Mouse (Mus musculus) spleen, postnatal 10 days (tissue): ENCODE data around the gene Kng2.
"Not testable (repeated sequence)": the region's sequence is repeated elsewhere in the genome, so short reads cannot be mapped to it uniquely, and the experiment has no call there.

Experiments used
- DNase-seq, 2 experiments: peaks; one replicate each; pipeline ENCODE4 v3.0.0; 2021 to 2022; ENCODE audit warnings: low spot score in 2 of 2

The Kng2 gene

DNA sequence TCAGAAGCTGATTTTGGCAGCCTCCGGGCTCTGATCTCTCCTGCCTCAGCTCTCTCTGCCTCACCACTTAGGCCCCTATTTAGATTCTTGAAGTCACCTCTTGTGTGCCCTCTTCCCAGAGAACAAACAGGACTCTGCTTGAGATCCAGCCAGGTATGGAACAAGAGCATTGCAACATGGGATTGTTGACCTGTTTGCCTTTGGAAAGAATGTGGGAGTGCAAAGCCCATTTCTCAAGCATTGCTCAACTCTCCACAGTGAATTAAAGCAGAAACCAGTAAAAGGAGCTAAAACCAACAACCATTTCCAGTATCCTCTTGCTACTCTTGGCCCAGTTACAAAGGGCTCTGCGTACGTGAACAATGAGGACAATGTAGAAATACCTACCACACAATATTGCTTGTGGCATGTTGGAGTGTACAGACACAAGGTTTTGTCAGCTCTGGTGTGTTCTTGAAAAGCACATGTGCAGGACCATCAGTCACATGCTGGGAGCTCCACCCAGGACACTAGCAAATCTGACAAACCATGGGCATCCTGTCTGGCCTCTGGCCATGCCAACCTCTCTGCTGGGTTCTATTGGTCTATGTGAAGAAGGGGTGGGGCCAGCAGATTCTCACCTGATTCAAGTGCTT is at the start of gene Kng2:
Kng2 (minus strand) TSS at position 517 of the 635 bp plus-strand sequence.
- DNase-seq, result not testable (repeated sequence)

DNA sequence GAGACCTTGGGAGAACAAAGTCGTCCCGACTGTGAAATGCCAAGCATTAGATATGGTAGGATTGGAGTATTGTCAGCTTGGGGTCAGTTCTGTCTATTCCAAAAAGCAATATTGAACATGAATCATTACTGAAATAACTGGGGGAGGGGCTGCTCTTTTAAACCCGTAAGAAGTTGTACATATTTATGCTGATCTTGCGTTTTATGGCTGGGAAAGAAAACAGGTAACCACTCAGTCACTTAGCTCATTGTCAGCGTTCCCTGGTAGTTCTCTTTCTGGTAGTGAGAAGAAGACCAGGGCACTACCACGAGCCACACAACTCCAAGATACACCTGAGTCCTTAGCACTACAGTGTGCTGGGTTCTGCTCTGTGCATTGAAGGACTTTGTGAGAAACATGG is 48.2 kb upstream of the Kng2 start:
- not testable (repeated sequence) for DNase-seq

DNA sequence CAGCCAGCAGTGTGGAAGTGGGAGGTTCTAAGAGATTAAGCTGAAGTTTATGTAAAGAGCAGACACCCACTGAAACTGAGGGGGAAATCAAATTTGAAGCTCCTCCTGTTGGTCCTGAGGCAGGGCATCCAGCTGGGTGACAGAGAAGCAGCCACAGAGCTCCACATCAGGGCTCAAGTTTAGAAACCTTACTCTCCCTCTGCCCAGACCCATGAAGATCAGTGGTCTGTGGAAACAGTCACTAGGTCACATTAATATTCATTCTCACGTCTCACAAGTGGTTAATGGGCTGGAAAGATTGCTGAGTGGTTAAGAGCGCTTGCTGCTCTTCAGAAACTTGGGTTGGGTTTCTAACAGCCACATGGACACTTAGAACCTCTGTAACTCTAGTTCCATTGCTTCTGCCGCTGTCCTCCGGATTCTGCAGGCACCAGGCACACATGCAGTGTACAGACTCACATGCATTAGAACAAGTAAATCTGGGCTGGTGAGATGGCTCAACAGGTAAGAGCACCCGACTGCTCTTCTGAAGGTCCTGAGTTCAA is 31.6 kb upstream of the Kng2 start:
- not testable (repeated sequence) for DNase-seq

DNA sequence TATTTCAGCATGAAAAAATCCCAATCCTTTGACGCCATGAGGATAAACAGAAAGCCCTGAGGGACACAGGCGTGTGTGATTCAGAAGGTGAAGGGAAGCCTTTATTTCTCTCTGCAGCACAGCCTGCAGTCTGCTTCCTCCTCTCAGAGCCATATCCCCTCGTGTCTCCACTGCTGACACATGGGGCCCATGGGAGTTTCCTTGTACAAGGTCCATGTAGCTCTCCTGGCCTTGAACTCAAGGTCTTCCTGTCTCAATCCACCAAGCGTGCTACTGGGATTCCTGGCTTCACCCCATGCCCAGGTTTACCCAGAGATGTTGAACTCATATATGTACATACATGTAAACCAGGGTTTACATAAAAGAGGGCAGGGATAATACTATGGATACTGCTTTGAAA is 30.3 kb upstream of the Kng2 start:
- DNase-seq, result not testable (repeated sequence)

DNA sequence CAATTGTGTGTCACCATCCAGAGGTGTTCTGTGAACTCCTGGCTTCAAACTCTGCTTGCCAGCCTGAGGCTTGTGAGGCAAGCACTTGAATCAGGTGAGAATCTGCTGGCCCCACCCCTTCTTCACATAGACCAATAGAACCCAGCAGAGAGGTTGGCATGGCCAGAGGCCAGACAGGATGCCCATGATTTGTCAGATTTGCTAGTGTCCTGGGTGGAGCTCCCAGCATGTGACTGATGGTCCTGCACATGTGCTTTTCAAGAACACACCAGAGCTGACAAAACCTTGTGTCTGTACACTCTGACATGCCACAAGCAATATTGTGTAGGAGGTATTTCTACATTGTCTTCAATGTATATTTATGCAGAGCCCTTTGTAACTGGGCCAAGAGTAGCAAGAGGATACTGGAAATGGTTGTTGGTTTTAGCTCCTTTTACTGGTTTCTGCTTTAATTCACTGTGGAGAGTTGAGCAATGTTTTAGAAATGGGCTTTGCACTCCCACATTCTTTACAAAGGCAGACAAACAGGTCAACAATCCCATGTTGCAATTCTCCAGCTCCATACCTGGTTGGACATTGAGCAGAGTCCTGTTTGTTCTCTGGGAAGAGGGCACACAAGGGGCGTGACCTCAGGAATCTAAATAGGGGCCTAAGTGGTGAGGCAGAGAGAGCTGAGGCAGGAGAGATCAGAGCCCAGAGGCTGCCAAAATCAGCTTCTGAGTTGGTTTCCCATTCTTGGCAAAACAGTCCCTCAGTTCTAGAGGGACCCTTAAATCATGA is 28.6 kb upstream of the Kng2 start, which contains the start of gene Kng1:
Kng1 (plus strand) TSS at position 198 of the 780 bp plus-strand sequence.
- DNase-seq, result not testable (repeated sequence)

DNA sequence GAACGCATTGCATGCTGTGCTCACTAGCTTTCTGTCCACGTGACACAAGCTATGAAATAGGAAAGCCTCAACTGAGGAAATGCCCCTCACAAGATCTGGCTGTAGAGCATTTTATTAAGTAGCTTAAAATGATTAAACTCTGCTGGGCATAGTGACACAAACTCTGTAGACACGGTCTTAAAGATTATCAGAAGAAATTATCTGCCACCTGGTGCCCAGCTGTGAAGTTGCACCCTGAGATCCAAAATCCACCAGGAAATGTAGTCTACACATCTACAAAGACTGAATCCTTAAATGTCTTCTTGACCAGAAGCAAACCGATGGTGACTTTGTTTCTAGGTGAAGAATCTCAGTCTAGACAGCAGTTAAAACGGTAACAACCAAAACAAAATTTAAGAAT is 17.0 kb upstream of the Kng2 start:
- no peak for DNase-seq

DNA sequence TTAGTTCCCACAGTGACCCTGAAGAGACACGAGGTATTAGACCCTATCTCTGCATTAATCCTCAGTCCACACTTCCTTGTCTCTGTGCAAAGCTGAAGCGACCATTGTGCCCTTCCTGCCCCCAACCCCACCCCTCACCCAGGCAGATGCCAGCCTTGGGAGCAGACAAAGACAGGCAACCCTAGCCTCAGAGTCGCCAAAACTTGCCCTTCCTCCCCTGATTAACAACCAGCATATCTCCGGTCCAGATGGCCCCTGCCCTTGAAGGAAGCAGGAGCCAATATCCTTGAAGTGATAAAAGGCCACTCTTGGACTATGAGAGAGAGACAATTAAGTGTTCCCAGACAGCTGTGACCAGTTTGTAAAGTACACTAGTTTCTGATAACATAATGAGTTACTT is 11.6 kb upstream of the Kng2 start:
- DNase-seq, result no peak

DNA sequence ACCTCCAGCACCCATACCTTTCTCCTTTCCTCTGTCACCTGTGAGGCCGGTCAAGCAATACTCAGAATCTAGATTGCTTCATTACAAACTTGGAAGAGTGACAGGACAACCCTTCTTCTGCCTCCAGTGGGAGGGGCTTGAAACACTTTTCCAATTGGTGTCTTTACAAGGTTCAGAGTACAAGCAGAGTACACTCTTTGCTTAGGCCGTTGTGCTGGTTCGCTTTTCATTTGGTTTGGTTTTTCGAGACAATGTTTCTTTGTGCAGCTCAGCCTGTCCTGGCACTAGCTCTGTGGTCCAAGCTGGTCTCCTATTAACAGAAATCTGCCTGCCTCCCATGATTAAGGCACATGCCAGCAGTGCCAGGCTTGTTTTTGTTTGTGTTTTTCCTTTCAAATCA is 10.0 kb upstream of the Kng2 start:
- DNase-seq, result no peak

DNA sequence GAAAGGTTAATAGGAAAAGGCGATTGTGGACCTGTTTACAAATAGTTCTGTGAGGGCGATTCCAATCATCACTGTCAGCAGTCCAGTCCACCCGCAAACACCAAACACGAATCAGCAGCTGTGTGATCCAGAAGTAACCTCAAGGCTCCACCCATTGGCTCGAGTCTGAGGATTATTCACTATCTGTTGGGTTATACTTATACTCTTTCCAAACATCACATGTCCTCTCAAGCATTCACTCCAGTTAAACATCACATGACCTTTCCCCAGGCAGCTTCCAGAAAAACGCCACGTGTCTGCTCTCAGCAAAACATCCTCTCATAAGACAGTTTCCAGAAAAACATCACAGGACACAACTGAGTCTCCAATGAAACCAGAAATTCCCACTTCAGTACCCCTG is 8.5 kb upstream of the Kng2 start:
- no peak for DNase-seq

DNA sequence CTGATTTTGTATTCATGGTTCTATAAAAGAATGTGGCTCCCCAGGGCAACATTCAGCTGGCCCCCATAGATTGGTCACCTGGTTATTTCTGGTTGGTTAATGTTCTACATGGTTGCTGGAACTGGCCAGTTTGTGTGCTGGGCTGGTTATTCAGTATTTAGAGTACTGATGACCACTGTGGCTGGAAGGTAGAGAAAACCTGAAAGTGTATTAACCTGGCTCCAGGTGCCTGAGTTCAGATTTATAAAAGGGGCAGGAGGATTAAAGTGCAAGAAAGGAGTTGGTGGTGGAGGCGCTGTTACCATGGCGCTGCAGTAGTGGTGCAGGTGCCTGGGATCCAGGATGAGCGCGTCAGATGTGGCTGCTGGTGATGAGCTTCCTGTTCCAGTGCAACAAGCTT is 4.4 kb upstream of the Kng2 start:
- no peak for DNase-seq

DNA sequence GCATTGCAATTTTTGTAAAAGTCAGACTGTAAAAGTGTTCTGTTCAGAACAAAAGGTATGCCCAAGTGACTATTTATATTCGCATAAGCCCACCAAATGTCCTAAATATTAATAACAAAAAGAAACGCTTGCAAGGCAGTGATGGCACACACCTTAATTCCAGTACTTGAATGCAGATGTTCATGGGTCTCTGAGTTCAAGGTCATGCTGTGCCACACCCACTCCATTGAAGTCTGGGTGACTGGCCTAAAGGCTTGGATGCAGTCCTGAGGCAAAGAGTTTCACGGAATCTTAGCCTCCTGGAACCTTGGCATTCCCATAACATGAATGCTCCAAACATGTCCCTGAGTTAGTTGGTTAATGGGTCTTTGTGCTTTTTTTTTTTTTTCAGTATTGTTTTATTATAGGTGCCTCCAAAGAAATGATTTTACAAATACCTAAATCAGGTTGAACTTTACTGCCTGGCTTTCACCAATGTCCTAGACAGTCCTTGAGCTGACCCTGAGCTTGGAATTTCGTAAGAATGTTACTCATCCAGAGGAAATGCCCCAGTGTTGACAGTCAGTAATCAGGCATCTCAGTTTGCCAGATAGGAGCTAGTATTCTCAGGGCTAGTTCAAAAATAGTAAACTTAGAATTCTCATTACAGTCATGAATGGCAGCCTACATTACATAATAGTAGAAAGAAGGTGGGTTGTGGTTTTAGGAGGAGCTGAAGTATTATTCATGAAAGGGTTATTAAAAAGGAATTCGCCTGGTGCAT is 1.6 kb upstream of the Kng2 start:
- DNase-seq, result no peak

DNA sequence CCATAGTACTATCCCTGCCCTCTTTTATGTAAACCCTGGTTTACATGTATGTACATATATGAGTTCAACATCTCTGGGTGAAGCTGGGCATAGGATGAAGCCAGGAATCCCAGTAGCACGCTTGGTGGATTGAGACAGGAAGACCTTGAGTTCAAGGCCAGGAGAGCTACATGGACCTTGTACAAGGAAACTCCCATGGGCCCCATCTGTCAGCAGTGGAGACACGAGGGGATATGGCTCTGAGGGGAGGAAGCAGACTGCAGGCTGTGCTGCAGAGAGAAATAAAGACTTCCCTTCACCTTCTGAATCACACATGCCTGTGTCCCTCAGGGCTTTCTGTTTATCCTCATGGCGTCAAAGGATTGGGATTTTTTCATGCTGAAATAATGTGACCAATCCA is 1.9 kb downstream of the Kng2 start:
- DNase-seq, result not testable (repeated sequence)

DNA sequence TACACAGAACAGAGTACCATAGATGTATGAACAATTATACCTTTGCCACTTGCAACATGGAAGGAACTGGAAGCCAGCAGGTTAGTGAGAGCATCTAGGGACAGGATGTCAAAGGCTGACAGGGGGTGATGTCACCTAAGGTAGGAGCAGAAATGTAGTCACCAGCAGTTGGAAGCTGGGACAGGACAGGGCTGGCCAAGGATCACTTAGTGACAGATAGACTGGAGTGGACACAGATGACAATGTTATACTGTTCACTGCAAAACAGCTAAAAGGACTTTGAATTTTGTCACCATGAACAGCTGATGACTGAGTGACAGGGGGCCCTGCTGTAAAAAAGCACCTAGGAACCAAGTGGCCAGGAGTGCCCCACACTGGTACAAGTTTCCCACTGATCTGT is 2.7 kb downstream of the Kng2 start:
- no peak for DNase-seq

DNA sequence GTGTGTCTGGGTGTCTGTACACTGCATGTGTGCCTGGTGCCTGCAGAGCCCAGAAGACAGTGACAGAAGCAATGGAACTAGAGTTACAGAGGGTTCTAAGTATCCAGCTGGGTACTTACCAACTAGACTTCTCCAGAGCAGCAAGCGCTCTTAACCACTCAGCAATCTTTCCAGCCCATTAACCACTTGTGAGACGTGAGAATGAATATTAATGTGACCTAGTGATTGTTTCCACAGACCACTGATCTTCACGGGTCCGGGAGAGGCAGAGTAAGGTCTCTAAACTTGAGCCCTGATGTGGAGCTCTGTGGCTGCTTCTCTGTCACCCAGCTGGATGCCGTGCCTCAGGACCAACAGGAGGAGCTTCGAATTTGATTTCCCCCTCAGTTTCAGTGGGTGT is 4.2 kb downstream of the Kng2 start:
- no peak for DNase-seq

DNA sequence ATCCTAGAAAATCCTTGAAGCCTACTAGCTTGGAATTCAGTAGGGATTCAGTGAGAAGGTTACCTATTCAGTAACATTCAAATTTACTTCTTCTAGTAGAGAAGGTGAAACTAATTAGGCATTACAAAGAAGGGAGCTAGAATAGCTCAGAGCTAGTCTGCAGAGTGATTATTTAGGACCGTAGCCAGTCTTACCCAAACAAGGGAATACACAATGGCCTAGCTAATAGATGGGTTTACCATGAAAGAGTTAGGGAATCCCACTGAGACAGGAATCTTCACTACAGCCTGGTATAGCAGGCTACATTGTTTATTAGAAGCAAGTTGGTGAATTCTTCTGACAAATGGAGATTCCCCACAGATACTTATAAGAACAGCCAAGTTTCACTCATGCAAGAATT is 8.7 kb downstream of the Kng2 start:
- not testable (repeated sequence) for DNase-seq

DNA sequence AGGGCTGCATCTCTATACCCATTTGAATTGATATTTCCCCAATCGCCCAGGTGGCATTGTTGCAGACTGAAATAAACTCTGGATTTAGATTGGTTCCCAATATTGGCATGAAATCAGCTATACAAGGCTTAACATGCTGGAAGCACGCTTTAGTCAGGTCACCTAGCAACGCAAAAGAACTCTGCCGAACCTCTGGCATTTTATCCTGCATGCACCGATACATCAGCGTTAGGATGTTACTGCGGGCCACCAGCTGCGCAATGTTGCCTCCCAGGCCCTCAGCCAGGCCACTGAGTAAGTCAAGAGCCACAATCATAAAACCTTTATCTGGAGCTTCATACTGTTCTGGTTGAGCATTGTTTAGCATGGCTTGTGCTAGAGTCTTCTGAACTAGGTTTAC is 14.6 kb downstream of the Kng2 start:
- DNase-seq, result not testable (repeated sequence)

DNA sequence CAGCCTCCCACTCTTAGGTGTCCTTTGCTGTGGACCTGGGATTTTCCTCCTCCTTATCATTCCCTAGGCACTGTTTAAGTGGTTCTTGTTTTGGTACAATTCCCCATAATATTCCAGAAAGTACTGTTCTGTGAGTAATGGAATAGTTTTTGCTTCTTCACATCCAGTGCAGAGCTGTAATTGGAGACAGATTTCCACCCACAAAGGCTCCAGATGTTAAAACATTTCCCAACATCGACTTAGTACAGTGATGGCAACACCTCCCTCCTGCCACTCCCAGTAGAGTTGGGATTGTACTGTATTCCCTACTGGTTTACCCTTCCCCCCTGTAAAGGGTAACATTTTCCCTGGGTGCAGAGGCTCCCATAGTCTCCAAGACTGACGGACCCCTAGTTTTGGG is 15.5 kb downstream of the Kng2 start:
- DNase-seq, result not testable (repeated sequence)

DNA sequence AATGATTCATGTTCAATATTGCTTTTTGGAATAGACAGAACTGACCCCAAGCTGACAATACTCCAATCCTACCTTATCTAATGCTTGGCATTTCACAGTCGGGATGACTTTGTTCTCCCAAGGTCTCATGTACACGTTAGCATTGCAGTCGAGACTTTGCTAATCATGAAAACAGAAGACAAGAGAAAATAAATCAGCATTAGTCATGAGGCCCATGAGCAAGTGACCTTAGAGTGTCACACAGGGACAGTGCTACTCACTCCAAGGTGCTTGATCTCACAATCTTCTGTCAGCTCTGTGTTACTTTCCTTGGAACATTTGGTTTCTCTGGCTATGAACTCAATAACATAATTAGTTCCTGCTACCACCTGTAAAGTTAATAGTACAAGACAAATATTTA is 32.3 kb downstream of the Kng2 start:
- not testable (repeated sequence) for DNase-seq

DNA sequence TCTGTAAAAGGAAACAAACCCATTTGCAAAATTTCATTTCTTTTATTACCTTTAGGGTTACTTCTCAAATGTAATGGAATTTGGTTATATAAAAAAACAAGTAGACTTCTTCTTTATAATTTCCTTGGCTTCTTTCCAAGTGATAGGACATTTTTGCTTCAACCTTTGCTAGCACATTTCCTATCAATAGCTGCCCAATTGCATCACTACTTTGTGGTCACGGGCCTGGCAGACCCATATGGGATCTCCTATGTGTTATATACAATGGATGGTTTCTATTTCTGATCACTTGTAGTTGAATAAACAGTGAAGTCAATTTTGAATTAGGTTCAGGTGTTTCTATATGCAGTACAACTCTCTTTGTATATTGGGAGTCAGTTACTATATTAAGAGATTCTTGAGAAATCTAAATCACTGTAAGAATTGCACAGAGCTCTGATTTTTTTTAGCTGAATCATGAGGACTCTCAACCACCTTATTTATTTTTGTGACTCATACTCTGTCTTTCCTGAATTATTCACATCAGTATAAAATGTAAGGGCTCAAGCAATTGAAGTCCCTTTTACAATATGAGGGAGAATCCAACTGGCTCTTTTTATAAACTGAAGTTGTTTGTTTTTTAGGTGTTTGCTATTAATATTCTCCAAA is 61.8 kb downstream of the Kng2 start:
- no peak for DNase-seq

DNA sequence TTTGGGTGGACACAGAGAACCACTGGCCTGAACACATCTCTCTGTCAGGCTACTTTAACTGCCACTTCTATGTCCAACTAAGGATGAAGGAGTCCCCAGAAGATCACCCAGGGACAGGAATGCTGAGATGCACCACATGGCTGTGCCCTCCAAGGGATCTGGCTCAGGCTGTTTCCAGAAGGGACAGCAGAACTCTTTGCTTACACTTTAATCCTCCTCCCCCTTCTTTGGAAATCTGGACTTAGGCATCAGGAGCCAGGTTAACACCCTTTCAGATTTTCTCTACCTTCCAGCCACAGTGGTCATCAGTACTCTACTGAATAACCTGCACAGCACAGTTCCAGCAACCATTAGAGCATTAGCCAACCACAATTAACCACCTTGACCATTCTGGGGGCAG is 66.0 kb downstream of the Kng2 start:
- no peak for DNase-seq

DNA sequence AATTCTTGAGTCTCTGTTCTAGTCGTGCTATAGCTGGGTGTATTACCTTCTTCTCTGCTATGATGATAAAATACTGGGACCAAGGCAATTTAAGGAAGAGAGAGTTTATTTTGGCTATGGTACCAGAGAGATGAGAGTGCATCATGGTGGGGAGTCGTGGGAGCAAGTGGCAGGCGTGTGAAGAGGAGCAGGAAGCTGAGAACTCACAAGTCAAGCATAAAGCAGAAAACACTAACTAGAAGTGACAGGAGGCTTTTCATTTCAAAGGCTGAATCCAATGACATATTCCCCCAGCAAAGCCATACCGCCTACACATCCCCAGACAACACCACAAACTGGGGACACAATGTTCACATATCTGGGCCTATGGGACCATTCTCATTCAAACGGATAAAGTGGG is 67.0 kb downstream of the Kng2 start:
- no peak for DNase-seq

DNA sequence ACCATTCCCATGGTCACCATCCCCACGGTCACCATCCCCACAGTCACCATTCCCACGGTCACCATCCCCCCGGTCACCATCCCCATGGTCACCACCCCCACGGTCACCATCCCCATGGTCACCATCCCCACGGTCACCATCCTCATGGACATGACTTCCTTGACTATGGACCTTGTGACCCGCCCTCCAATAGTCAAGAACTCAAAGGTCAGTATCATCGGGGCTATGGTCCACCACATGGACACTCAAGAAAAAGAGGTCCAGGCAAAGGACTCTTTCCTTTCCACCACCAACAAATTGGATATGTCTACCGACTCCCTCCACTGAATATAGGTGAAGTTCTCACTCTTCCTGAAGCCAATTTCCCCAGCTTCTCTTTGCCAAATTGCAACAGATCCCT is 68.2 kb downstream of the Kng2 start:
- DNase-seq, result no peak
